Mouse (Mus musculus) mouse trophoblast stem cell (cell line): ENCODE results near the gene Epha1.

ENCODE experiments used
- in situ Hi-C, 2 experiments: fragments of 300-500 bp; cut with MseI, MboI; formaldehyde crosslinking; loops; 2 replicates in 1 of 2; 3 replicates in 1 of 2; pipeline ENCODE4 v1.15.1; 2025

Gene Epha1

GRCm38 (mm10) chr6:42373669-42374430, 782 bp upstream of the Epha1 start:
- in situ Hi-C loops: no loop called here

DNA sequence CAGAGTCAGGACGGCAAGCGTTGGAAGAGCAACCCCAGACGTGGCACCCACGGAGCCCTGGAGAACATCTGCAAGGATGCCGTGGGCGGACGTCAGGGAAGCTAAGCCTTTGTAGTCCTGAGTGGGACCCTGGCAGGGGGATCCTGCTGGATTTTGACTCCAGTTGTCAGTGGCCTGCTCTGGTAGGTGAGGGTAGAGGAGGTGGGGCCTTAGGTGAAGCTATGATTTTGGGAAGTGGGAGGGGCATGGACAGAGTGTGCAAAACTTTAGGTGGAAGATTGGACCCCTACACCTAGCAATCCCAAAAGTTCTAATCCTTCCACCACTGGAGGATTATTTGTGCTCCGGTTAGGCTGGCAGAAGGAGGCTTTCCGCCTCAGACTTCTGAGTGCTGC, 650 bp downstream of the Epha1 start:
- in situ Hi-C loops: no loop called here

DNA sequence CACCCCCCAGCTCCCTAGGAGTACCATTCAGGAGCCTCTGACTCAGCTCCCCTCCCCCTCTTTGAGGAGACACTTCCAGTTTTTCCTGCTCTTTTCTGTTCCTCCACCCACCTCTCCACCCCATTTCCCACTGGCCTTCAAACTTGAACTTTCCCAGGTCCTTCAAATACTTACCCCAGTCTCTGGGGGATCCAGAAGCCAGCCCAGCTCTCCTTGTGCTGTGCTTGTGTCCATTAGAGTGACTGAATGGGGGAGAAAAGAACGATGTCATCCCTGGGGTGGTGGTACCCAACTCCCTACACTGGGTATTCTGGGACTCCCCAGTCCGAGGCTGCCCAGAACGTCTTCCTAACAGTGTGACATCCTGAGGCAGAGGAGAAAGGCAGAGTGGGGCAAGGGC, 1.1 kb downstream of the Epha1 start:
- in situ Hi-C loops: no loop called here

GRCm38 (mm10) chr6:42370630-42371363, 2.3 kb downstream of the Epha1 start:
- in situ Hi-C loops: no loop called here

DNA sequence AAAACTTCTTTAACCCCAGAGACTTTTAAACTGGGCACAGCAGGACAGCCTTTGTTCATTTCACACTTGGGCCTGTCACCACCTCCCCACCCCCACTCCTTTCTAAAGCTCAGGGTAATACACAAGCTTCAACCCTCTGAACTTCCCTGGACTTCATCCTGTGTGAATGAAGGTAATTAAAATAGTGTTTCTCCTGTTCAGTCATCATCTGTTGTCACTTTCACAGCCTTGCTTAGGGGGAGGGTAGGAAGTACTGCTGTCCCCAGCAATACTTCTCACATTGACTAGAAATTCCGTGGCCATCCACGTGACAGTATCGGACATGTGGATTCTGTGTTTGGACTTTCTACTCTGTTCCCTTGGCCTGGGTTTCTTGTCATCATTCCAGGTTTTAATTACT, 3.2 kb downstream of the Epha1 start:
- in situ Hi-C loops: no loop called here

DNA sequence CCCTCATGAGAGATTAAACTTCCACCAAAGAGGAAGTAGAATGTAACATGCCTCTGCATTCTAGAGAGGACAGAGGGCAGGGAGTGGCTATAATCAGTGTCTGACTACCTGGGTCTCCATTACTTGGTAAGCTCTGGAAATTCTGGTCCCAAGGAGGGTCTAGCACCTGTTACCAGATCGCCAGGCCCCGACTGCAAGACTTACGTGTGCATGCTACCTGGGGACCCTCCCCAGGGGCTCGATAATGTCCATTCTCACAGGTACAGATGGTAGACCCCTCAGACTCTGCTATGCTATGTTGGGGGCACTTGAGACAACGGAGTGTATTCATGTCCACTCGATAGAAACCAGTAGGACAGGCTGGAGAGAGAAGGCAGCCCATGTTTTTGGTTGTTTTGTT, 7.9 kb downstream of the Epha1 start:
- in situ Hi-C loops: no loop called here

GRCm38 (mm10) chr6:42364607-42365006, 8.5 kb downstream of the Epha1 start:
- in situ Hi-C loops: no loop called here

- in situ Hi-C loops: no loop called here
These were observed 9.0 kb downstream of the Epha1 start for GRCm38 (mm10) chr6:42364066-42364465.

- in situ Hi-C loops: no loop called here
These were observed 10.1 kb downstream of the Epha1 start for GRCm38 (mm10) chr6:42362974-42363373.

GRCm38 (mm10) chr6:42362497-42362896, 10.6 kb downstream of the Epha1 start:
- in situ Hi-C loops: no loop called here

DNA sequence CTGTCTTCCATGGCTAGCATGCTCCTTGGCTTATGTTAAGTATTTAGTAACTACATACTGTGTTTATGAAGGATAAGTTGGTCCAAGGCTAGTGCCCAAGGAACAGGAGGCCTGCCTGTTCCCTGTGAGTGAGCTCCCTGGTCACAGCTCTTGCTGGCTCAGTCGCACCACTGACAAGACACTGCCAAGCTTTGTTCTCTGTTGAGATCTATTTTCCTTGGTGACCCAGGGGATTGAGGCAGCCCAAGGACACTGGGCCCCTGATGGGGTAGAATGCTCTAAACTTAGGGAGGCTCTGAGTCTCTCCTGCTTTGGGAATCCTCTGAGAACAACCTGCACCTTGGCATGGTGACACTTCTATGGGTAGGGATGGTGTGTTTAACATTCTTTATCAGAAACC, 11.0 kb downstream of the Epha1 start:
- in situ Hi-C loops: no loop called here

DNA sequence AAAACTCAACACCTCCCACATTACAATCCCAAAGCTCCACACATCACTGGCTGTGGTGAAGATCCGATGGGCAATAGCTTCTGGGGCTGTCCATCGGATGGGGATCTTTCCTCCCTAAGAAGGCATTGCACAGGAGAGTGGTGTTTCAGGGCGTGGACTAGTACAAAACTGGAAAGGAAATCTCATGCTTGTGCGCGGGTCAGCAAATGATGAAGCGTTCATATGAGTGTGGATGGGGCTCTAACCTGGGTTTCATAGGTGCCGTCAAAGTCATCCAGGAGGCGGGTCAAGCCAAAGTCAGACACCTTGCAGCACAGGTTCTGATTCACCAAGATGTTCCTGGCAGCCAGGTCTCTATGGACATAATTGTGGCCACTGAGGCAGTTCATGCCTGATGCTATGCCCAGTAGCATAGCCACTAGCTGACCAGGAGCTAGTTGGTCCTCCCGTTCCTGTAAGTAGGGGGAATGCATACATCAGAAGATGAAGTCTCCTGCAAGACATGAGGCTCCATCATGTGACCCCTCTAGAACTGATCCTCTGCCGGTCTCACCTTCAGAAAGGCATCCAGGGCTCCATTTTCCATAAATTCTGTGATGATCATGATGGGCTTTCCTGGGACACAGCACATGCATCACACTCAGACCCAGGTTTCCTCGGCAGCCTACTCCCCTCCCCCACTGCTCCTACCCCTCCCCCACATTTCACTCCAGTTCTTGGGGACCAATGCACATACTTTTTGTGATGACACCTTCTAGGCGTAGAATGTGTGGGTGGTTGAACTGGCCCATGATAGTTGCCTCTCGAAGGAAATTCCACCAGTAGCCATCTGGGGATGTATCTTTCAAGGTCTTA, 11.8 kb downstream of the Epha1 start:
- in situ Hi-C loops: no loop called here

DNA sequence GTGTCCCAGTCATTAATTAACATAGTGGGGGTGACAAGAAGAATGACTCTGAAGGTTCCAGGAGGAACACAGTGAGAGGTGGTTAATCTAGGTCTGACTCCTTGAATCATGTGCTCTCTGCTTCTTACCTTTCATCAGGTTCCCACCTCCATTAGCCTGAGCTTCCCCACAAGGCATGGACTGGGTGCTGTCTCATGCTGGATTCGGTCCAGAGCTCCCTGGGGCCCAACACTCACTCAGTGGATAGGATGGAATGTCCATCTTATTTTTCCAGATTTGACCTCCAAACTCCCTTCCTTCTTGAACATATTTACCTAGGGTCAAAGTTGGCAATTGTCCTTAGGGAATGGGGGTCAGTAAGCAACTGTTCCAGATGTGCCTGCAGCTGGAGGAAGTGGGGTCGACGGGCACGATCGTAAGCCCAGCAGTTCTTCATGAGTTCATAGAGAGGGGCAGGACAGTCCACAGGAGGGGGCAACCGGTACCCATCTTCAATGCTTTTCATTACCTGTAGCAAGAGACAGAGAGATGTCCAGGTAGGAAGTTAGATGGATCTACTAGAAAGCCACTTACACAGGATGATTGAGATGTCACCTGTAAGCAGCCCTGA, 12.7 kb downstream of the Epha1 start:
- in situ Hi-C loops: no loop called here

DNA sequence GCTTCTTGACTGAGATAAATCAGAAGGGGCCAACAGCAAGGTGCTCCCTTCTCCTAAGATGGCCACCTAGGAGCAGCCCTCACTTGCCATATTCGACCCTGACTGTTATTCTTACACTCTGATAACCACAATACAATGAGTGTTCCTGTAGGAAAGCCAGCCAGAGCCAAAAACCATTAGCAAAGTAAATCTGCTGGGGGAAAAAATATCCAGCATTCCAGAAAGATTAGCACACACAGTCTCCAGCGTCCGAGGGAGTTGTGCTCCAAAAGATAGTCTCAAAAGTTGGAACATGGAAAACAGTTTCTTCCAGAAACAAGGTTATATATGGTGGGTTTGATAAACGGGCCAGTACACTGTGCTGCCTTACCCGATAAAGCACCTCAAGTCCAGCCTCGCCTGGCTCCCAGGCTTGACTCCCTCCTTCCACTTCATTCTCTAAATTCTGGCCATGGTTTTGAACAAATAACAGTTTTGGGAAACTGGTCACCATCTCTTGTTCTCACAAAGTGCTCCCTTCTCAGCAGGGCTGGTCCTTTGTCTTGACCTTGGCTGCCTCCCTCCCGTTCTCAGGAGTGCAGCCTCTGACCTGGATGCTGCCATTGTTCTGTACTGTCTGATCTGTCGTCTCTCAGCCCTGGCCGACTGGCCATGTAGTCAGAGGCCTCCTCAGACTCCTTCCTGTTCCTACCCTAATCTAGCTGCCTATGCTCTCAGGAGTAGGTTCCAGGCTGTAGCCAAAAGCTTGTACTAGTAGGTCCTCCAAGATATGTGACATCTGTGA, 13.5 kb downstream of the Epha1 start:
- in situ Hi-C loops: no loop called here

DNA sequence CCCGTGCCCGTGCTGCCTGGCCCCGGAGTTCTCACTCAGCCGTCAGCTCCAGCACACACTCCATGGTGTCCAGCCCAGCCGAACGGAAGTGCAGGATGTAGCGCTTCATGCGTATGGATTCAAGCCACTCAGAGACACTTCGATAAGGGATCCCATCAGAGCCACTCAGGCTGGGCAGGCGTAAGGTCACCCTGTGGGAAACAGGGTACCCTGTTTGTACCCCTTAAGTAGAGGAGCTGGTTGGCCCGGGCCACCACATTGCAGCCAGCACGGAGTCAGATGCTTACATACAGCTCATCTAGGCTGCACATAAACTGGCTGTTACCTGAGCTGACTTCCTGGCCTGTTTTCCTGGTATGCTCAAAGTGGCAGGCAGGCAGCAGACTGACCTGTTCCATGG, 14.2 kb downstream of the Epha1 start:
- in situ Hi-C loops: no loop called here

DNA sequence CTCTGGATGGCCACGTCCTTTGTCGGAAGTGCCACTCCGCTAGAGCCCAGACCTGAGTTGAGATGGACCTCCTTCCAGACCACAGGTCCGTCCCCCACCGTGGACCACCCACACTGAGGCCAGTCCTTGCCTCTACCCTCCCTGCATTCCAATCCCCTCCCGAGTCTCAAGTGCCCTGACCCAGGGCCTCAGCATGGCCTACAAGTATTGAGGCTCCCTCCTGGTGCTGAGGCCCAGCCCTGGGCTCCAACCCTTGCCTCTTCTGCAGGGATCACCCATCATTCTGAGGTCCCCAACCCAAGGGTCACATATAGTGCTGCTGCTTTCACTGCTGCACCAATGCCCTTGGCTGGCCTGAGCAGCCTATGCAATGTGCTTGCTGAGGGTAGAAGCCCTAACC, 15.2 kb downstream of the Epha1 start:
- in situ Hi-C loops: no loop called here

- in situ Hi-C loops: no loop called here
These were observed 16.2 kb downstream of the Epha1 start for GRCm38 (mm10) chr6:42356913-42357312.

DNA sequence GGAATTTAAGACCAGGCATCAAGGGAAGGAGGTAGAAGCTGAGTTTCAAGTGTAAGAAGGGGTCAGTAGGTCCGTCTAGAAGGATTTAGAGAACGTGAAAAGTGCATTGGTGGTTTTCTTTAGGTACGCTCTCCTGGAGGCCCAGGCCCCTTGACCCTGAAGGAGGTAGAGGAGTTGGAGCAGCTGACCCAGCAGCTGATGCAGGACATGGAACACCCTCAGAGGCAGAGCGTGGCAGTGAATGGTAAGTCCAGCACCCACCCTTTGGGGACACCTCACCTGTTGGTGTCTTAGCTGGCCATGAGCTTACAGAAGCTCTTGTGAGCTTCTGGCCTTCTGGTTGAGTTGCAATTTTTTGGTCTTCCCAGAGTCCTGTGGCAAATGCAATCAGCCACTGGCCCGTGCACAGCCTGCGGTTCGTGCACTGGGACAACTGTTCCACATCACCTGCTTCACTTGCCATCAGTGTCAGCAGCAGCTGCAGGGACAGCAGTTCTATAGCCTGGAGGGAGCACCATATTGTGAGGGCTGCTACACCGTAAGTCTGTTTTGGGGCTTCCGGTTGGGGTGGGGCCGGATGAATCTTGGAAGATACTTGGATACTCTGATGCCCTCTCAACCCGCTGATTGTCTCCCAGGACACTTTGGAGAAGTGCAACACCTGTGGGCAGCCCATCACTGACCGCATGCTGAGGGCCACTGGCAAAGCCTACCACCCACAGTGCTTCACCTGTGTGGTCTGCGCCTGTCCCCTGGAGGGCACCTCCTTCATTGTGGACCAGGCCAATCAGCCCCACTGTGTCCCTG, 17.1 kb downstream of the Epha1 start:
- in situ Hi-C loops: no loop called here

DNA sequence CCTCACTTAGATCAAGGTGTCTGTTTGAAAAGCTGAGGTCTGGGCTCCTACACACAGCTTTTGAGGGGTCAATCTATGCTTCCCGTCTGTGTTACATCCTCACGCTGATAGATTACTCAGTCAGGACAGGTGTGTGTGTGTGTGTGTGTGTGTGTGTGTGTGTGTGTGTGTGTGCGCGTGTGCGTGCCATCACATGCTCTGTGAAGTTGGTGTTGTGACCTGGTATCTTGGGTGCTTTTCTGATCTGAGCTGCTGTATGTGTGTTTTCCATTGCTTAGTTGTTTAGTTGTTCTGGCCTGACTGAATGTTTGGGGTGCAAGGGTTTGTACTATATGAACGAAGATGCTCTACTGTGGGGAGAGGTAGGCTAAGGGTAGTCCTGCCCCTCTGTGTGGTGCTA, 17.7 kb downstream of the Epha1 start:
- in situ Hi-C loops: no loop called here
